Mouse (Mus musculus) kidney, postnatal 4 days (tissue): ENCODE measurements at regions not wholly inside any gene's neighbourhood (a gene's known extent, or its start where the extent isn't known, plus 50 kb on each side); places are given as distances from the start of the nearest gene placed in this dataset.

Source experiments
- DNase-seq, 2 experiments: peaks; one replicate each; pipeline ENCODE4 v3.0.0; 2021; ENCODE audit warnings: mixed read lengths in 2 of 2

- peak; percentile 5 to 35 for DNase-seq
Observed at GRCm38 (mm10) chr16:87783561-87784304, 85.0 kb downstream of the Bach1 start.

DNA sequence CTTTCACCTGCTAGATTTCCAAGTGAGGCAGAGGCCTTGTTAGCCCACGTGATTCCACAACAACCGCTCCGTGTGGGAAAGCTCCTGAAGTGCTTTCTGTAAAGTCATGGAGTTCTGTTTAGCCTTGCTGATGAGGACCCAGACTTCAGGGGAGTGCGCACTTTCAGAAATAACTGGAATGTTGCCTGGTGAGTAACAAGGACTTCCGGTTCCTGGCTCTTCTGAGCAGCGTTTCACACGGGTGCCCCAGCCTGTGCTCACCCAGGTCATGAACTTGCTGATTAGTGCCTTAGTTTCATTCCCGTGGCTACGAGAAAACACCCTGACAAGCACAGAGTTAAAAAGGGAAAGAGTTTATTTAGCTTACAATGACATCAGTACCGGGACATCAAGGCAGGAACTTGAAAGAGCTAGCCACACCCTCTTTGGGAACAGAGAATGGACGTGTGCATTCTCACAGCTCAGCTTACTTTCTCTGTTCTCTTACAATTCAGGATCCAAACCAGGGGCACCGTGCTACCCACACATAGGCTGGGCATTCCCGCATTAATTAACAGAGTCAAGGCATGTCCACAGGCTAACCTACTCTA lies 85.8 kb downstream of the Bach1 start:
- DNase-seq, result peak; percentile 22 to 49

DNA sequence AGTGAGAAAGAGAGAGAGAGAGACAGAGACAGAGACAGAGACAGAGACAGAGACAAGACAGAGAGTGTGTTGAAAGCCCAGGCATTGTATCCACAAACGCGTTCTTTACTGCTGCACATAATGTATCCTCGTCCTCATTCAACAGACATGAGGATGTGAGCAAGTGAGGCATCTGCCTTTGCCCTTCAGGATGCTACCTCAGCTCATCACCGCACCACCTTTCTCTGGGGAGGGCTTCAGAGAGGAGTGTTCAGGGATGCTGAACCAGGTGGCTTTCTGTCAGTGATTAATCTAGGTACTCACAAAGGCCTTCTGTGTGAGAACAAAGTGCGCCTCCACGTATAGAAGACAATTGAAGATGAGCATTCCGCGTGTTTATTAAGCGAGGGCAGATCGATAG lies 90.8 kb downstream of the Bach1 start:
- DNase-seq, result no peak

- DNase-seq, result no peak
Observed at GRCm38 (mm10) chr16:87789957-87790356, 91.2 kb downstream of the Bach1 start.

- peak; percentile 72 to 83 for DNase-seq
Observed at GRCm38 (mm10) chr16:87796514-87797248, 97.9 kb downstream of the Bach1 start.

GRCm38 (mm10) chr16:87802317-87802716 lies 103.6 kb downstream of the Bach1 start:
- no peak for DNase-seq

DNA sequence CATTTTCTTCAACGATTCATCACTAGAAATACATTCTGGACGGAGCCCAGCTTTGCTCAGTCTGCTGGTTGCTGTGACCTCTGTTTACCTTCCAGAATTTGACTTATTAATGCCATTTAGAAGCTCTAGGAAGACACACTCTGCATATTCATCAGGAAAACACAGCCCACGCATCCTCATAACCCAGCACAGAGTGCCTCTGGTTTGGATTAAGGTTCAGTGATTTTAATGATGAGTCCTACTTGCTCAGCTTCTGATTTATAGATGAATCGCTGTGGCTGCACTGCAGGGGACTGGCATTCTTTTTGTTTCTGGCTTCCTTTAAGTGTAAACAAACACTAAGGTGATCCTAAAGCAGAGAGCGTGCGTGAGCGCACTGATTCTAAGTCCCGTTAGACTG lies 118.8 kb downstream of the Bach1 start:
- DNase-seq, result no peak

DNA sequence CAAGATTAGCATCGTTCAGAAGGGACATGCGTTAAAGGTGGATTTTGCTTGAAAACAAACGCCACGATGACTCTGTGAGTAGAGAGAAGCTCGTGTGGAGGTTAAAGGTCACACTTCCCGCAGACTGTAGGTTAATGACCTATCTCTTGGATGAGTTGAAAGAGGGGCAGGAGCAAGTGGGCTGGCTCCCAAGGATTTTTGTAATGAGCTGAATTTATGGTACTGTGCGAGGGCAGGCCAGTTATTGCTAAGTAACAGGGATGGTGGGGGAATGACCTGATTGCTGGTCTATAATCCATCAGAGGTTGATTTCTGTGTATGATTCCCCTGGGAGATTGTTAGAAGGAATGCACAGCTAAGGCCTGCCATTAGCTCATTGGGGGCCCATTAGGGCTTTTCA lies 135.6 kb downstream of the Bach1 start:
- DNase-seq, result peak in 1 of 2 experiments; percentile 12

DNA sequence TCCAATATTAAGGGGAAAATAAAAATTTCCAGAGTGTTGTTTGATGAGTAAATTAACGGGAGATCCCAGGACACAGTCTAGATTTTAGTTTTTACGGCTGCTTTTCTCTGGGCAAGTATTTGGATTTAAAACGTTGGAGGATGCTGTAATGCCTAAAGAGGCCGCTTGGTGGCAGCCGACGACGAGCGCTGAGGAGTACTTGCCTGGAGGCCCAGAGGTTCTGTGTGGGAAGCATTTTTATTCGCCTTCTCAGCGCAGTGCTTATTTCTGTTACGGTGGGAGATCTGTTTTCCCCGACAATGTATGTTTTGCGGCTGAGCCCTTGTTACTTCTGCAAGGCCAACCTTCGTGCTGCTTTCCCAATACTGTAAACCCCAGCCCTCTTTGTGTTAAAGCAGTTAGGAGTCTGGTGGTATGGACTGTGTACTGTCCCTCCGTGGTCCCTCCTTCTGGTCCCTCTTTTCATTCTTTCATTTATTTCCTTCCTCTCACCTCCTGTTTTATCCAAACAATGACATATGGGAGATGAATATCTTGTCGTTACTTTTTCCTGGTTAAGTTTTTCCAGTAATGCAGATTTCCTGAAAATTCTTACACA lies 142.3 kb downstream of the Bach1 start:
- peak; percentile 88 to 89 for DNase-seq
